Mouse (Mus musculus) liver, embryonic 16.5 days (tissue): ENCODE measurements around the gene Sox8. TPM values are rescaled to one million over a fixed set of nuclear protein-coding genes. Genes with fewer than 3 reads are reported as not detected.

ENCODE experiments used
- ATAC-seq: fragments of 200-750 bp; cut with Nextera tagmentation; 2 replicates; pipeline ENCODE4 v1.8.0; 2017; ENCODE audit warnings: low read depth, mild to moderate bottlenecking, moderate number of reproducible peaks, moderate library complexity
- H3K27ac ChIP-seq: fragments of 300-500 bp; sonication (generic); 2 replicates; pipeline ENCODE4 v1.5.1; 2014; ENCODE audit warnings: mild to moderate bottlenecking, low read length
- H3K27me3 ChIP-seq: fragments of 300-500 bp; sonication (generic); 2 replicates; pipeline ENCODE4 v1.6.1; 2014; ENCODE audit warnings: low read depth, low read length, mixed read lengths; ENCODE audit not compliant: control insufficient read depth, insufficient read depth
- H3K36me3 ChIP-seq: fragments of 300-500 bp; sonication (generic); 2 replicates; pipeline ENCODE4 v1.6.1; 2014; ENCODE audit warnings: mild to moderate bottlenecking; ENCODE audit not compliant: control insufficient read depth, insufficient read depth
- H3K4me1 ChIP-seq: fragments of 300-500 bp; sonication (generic); 2 replicates; pipeline ENCODE4 v1.6.1; 2014; ENCODE audit warnings: low read depth, low read length, mixed read lengths; ENCODE audit not compliant: control insufficient read depth
- H3K4me2 ChIP-seq: fragments of 300-500 bp; sonication (generic); 2 replicates; pipeline ENCODE4 v1.6.1; 2014; ENCODE audit warnings: low read depth, low read length, mixed read lengths
- H3K4me3 ChIP-seq: fragments of 300-500 bp; sonication (generic); 2 replicates; pipeline ENCODE4 v1.5.1; 2014; ENCODE audit warnings: low read depth, mild to moderate bottlenecking, low read length
- H3K9ac ChIP-seq: fragments of 300-500 bp; sonication (generic); 2 replicates; pipeline ENCODE4 v1.6.1; 2014; ENCODE audit warnings: low read depth, low read length
- H3K9me3 ChIP-seq: fragments of 300-500 bp; sonication (generic); replicated peaks from 2 replicates; pipeline ENCODE4 v1.6.1; 2016; ENCODE audit warnings: low read length; ENCODE audit not compliant: control insufficient read depth
- WGBS: fragments of 180-500 bp; shearing (Covaris S2); extraction: QIAGEN DNeasy Blood & Tissue Kit; methylation state at CpG from one replicate; pipeline ENCODE4 v1.1.7; 2014; ENCODE audit not compliant: insufficient replicate concordance; 5-methylcytosine and 5-hydroxymethylcytosine counted together
- polyA plus RNA-seq: library from polyadenylated mRNA; unstranded; fragments of >200 nt; fragmentation: Nextera tagmentation; extraction: Ambion mirVana; gene quantifications from 2 replicates; pipeline ENCODE4 v1.2.1, GENCODE M21; 2015

Gene Sox8
- polyA plus RNA-seq, 1 experiment from 2014 or later, result 0.34 TPM

GRCm38 (mm10) chr17:25519511-25519910, 51.0 kb downstream of the Sox8 start:
- ATAC-seq, result no peak
- Histone ChIP-seq H3K4me3 (no peak overlapping the region), H3K27me3 (no peaks in the 10 kb centered on the region), H3K9me3 (no peaks in the 10 kb centered on the region), H3K27ac (no peak overlapping the region), H3K36me3 (no peaks in the 10 kb centered on the region), H3K9ac (no peak overlapping the region), H3K4me1 (no peaks in the 10 kb centered on the region), H3K4me2 (no peak overlapping the region)
- WGBS, result 65% methylated on average over 5 of the region's 5 CpGs

GRCm38 (mm10) chr17:25518144-25518543, 52.3 kb downstream of the Sox8 start:
- H3K4me3 ChIP-seq, result no peak overlapping the region
- WGBS, result 79% methylated on average over 17 of the region's 17 CpGs
- no peak overlapping the region for H3K9ac ChIP-seq
- no peak for ATAC-seq
- H3K36me3 ChIP-seq, result no peaks in the 10 kb centered on the region
- no peaks in the 10 kb centered on the region for H3K4me1 ChIP-seq
- H3K9me3 ChIP-seq, result no peaks in the 10 kb centered on the region
- H3K27me3 ChIP-seq, result no peaks in the 10 kb centered on the region
- H3K4me2 ChIP-seq, result no peak overlapping the region
- no peak overlapping the region for H3K27ac ChIP-seq

- 16% methylated on average over 5 of the region's 5 CpGs for WGBS
- no peak for ATAC-seq
These were observed 54.2 kb downstream of the Sox8 start for GRCm38 (mm10) chr17:25516315-25516714.

More at GRCm38 (mm10) chr17:25516315-25516714, 54.2 kb downstream of the Sox8 start:
- H3K27me3 ChIP-seq, result no peaks in the 10 kb centered on the region
- H3K9ac ChIP-seq, result no peak overlapping the region
- no peak overlapping the region for H3K27ac ChIP-seq
- no peaks in the 10 kb centered on the region for H3K36me3 ChIP-seq
- no peaks in the 10 kb centered on the region for H3K9me3 ChIP-seq
- H3K4me3 ChIP-seq, result no peak overlapping the region
- no peak overlapping the region for H3K4me2 ChIP-seq
- no peaks in the 10 kb centered on the region for H3K4me1 ChIP-seq

Other genes starting within 250 kb of the Sox8 start
- gene Tpsab1, start 225.1 kb downstream of the Sox8 start, polyA plus RNA-seq, result not detected in 2 replicates
- 0.47 and 0.65 TPM in 2 replicates for gene Tpsb2, start 204.4 kb downstream of the Sox8 start, polyA plus RNA-seq
- gene Tpsg1, start 201.4 kb downstream of the Sox8 start, polyA plus RNA-seq, result 0.44 and 0.51 TPM in 2 replicates
- gene Cacna1h, start 136.9 kb downstream of the Sox8 start, polyA plus RNA-seq, result 0.17 and 0.22 TPM in 2 replicates
- 0.05 and 0.07 TPM in 2 replicates for gene Tekt4, start 116.1 kb downstream of the Sox8 start, polyA plus RNA-seq
- not detected in 2 replicates for gene Sstr5, start 73.4 kb downstream of the Sox8 start, polyA plus RNA-seq
- 11.4 and 13.4 TPM in 2 replicates for gene Lmf1, start 8.4 kb upstream of the Sox8 start, polyA plus RNA-seq
- not detected in 2 replicates for gene Gng13, start 146.5 kb upstream of the Sox8 start, polyA plus RNA-seq
- 16.3 and 18.0 TPM in 2 replicates for gene Chtf18, start 156.7 kb upstream of the Sox8 start, polyA plus RNA-seq
- gene Rpusd1, start 157.0 kb upstream of the Sox8 start, polyA plus RNA-seq, result 5.2 TPM in 2 replicates
- not detected in 2 replicates for gene Mslnl, start 165.4 kb upstream of the Sox8 start, polyA plus RNA-seq
- 2.8 and 3.4 TPM in 2 replicates for gene Msln, start 183.7 kb upstream of the Sox8 start, polyA plus RNA-seq
- gene Narfl, start 203.1 kb upstream of the Sox8 start, polyA plus RNA-seq, result 12.1 and 13.8 TPM in 2 replicates
- gene Haghl, start 215.0 kb upstream of the Sox8 start, polyA plus RNA-seq, result 6.9 and 7.0 TPM in 2 replicates
- 0.04 and 0.07 TPM in 2 replicates for gene Ccdc78, start 215.9 kb upstream of the Sox8 start, polyA plus RNA-seq
- 54.1 and 57.1 TPM in 2 replicates for gene Fam173a, start 222.2 kb upstream of the Sox8 start, polyA plus RNA-seq
- gene AC134908.4, start 225.0 kb upstream of the Sox8 start, polyA plus RNA-seq, result not detected in 2 replicates
- 11.8 and 12.1 TPM in 2 replicates for gene Metrn, start 226.4 kb upstream of the Sox8 start, polyA plus RNA-seq
- gene Fbxl16, start 238.4 kb upstream of the Sox8 start, polyA plus RNA-seq, result 0.09 and 0.17 TPM in 2 replicates